Mouse (Mus musculus): ENCODE results near the gene Cldn4. TPM values are rescaled to one million over a fixed set of nuclear protein-coding genes. Genes with fewer than 3 reads are reported as not detected.

Gene Cldn4
- polyA plus RNA-seq, 1 experiment from 2014 or later = 76.6 TPM

DNA sequence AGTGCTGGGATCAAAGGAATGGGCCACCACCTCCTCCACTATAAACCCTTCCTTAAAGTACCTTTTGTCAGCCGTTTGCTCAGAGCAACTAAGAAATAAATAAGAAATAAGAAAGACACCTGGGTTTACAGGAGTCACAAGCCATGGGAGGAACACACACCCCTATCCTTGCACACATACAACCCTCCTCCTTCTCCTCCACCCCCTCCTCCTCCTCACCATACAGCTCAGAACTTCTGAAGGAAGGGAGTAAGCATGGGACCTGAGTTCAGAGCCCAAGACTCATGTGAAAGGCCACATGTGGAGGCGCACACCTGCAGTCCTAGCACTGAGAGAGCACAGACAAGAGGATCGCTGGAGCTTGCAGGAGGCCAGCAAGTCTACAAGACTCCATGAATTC, 33.4 kb downstream of the Cldn4 start:
- Histone ChIP-seq H3K4me3 (ENCODE audit: low read depth, low read length) (no peak overlapping the region), H3K27ac (ENCODE audit: low read depth, low read length) (no peak overlapping the region)
- 72% methylated on average over 3 of the region's 3 CpGs for WGBS

DNA sequence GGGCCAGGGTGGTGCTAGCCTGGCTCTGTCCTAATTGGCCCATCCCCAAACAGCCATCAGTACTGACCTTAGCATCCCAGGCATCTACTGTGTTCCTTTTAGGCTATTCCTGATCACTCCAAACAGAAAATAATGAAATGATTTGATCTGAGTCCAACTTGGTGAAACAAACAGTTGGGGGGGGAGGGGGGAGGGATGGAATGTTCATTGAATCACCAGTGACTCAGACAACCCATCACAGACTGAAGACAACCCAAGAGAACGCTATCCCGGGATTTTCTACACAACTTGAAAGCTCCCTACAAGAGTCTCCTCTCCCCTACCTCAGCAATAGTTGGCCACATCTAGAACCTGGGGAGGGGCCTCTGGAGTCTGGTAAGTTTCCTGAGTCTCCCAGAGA, 34.8 kb downstream of the Cldn4 start:
- no peak for TF ChIP-seq CTCF (IDR thresholded peaks at IDR 0.05; ENCODE audit: low read depth)
- H3K4me3 ChIP-seq (ENCODE audit: low read depth, low read length) = no peak overlapping the region
- no peak overlapping the region for H3K4me2 ChIP-seq (replicated peaks; ENCODE audit: low read depth)
- H3K4me1 ChIP-seq (replicated peaks; ENCODE audit: control insufficient read depth, insufficient read depth, low read length) = no peaks in the 10 kb centered on the region
- H3K9ac ChIP-seq (ENCODE audit: low read depth, low read length) = no peak overlapping the region
- no peak overlapping the region for H3K27ac ChIP-seq (ENCODE audit: low read depth, low read length)
- H3K36me3 ChIP-seq (ENCODE audit: control insufficient read depth, insufficient read depth) = no peaks in the 10 kb centered on the region
- H3K27me3 ChIP-seq (replicated peaks; ENCODE audit: control insufficient read depth, insufficient read depth, low read length) = 0 out of 2 replicates have a peak, but pooled peaks cover 3% of the 10 kb centered on the region
- 81% methylated on average over 2 of the region's 2 CpGs for WGBS
- no peak for ATAC-seq
- H3K9me3 ChIP-seq (ENCODE audit: control insufficient read depth) = no peaks in the 10 kb centered on the region

More for the DNA sequence above, 33.4 kb downstream of the Cldn4 start:
- no peak for TF ChIP-seq CTCF (IDR thresholded peaks at IDR 0.05; ENCODE audit: low read depth)
- no peak overlapping the region for H3K9ac ChIP-seq (ENCODE audit: low read depth, low read length)
- ATAC-seq = no peak
- H3K4me1 ChIP-seq (replicated peaks; ENCODE audit: control insufficient read depth, insufficient read depth, low read length) = no peaks in the 10 kb centered on the region
- no peaks in the 10 kb centered on the region for H3K9me3 ChIP-seq (ENCODE audit: control insufficient read depth)
- no peak overlapping the region for H3K4me2 ChIP-seq (replicated peaks; ENCODE audit: low read depth)
- H3K27me3 ChIP-seq (replicated peaks; ENCODE audit: control insufficient read depth, insufficient read depth, low read length) = 0 out of 2 replicates have a peak, but pooled peaks cover 3% of the 10 kb centered on the region
- no peaks in the 10 kb centered on the region for H3K36me3 ChIP-seq (ENCODE audit: control insufficient read depth, insufficient read depth)

DNA sequence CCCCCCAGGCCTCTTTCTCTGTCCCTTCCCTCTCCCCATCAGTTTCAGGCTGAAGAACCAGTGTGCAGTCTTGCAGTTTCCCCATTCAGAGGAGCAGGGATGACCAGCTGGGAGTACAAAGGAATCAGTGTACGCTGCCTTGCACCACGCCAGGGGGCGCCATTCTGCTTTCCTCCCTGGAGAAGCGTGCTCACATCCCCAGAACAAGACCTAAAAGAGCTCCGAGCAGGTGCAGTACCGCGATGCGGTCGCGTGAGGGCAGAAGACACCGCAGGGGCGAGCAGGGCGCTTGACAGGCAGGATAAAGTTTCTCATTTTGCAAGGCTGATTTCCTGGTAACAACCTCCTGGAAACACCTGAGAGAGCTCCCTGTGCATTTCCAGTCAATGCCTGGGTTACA, 39.6 kb downstream of the Cldn4 start:
- Histone ChIP-seq H3K27me3 (replicated peaks; ENCODE audit: control insufficient read depth, insufficient read depth, low read length) (no peaks in the 10 kb centered on the region), H3K27ac (ENCODE audit: low read depth, low read length) (no peak overlapping the region), H3K36me3 (ENCODE audit: control insufficient read depth, insufficient read depth) (no peaks in the 10 kb centered on the region), H3K9ac (ENCODE audit: low read depth, low read length) (no peak overlapping the region), H3K9me3 (ENCODE audit: control insufficient read depth) (no peaks in the 10 kb centered on the region), H3K4me3 (ENCODE audit: low read depth, low read length) (no peak overlapping the region), H3K4me1 (replicated peaks; ENCODE audit: control insufficient read depth, insufficient read depth, low read length) (no peaks in the 10 kb centered on the region), H3K4me2 (replicated peaks; ENCODE audit: low read depth) (no peak overlapping the region)
- under 1% methylated on average over 13 of the region's 13 CpGs for WGBS
- peak; percentile 99 for TF ChIP-seq CTCF (IDR thresholded peaks at IDR 0.05; ENCODE audit: low read depth)
- peak; percentile 82 for ATAC-seq

DNA sequence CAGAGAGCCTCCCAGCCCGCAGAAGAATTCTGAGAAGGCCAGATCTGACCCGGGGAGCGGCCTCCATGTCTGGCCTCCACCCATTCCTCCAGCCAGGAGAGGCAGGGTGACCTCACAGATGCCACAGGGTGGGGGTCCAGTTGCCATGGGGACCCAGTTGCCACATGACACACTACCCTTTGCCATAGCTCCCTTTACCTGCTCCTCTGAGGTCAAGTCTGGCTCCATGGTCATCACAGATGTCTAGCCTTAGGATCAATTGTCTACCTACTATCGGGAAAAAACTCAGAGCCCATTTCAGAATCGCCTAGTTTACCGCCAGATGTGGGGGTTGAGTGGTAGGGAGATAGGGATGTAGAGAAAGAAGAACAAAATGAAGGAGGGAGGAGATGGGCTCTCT, 40.1 kb downstream of the Cldn4 start, which contains the start of gene Tmem270:
TSS of gene Tmem270 (minus strand) at position 101 of the 400 bp plus-strand sequence.
- no peak for TF ChIP-seq CTCF (IDR thresholded peaks at IDR 0.05; ENCODE audit: low read depth)
- Histone ChIP-seq H3K27ac (ENCODE audit: low read depth, low read length) (no peak within 1 kb of the TSS), H3K36me3 (ENCODE audit: control insufficient read depth, insufficient read depth) (no peaks in the 10 kb centered on the region), H3K27me3 (replicated peaks; ENCODE audit: control insufficient read depth, insufficient read depth, low read length) (no peaks in the 10 kb centered on the region), H3K9me3 (ENCODE audit: control insufficient read depth) (no peaks in the 10 kb centered on the region), H3K9ac (ENCODE audit: low read depth, low read length) (no peak within 1 kb of the TSS), H3K4me3 (ENCODE audit: low read depth, low read length) (no peak within 1 kb of the TSS), H3K4me1 (replicated peaks; ENCODE audit: control insufficient read depth, insufficient read depth, low read length) (no peaks in the 10 kb centered on the region), H3K4me2 (replicated peaks; ENCODE audit: low read depth) (no peak within 1 kb of the TSS)
- WGBS = 80% methylated on average over 6 of the region's 6 CpGs
- ATAC-seq = no peak

DNA sequence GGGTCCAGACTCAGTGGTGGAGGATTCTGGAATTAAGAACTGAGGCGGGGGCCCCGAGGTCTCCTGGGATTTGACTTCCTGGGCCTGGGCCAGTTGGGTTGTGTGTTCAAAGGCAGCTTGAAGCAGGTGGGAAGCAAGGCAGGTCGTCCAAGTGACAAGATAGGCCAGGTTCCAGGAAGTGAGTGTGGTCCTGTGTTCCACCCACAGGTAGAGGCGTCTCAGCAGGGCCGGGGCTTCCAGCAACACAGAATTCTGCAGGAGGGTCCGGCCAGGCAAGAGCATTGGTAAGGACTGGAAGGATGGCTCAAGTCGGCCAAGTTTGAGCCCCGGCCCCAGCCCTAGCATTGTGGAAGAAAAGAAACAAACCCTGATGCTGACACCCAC, 45.1 kb downstream of the Cldn4 start:
- TF ChIP-seq CTCF (IDR thresholded peaks at IDR 0.05; ENCODE audit: low read depth) = no peak
- no peak for ATAC-seq
- Histone ChIP-seq H3K27me3 (replicated peaks; ENCODE audit: control insufficient read depth, insufficient read depth, low read length) (no peaks in the 10 kb centered on the region), H3K27ac (ENCODE audit: low read depth, low read length) (no peak overlapping the region), H3K36me3 (ENCODE audit: control insufficient read depth, insufficient read depth) (no peaks in the 10 kb centered on the region), H3K9me3 (ENCODE audit: control insufficient read depth) (no peaks in the 10 kb centered on the region), H3K9ac (ENCODE audit: low read depth, low read length) (no peak overlapping the region), H3K4me3 (ENCODE audit: low read depth, low read length) (no peak overlapping the region), H3K4me1 (replicated peaks; ENCODE audit: control insufficient read depth, insufficient read depth, low read length) (no peaks in the 10 kb centered on the region), H3K4me2 (replicated peaks; ENCODE audit: low read depth) (no peak overlapping the region)
- 65% methylated on average over 8 of the region's 8 CpGs for WGBS

DNA sequence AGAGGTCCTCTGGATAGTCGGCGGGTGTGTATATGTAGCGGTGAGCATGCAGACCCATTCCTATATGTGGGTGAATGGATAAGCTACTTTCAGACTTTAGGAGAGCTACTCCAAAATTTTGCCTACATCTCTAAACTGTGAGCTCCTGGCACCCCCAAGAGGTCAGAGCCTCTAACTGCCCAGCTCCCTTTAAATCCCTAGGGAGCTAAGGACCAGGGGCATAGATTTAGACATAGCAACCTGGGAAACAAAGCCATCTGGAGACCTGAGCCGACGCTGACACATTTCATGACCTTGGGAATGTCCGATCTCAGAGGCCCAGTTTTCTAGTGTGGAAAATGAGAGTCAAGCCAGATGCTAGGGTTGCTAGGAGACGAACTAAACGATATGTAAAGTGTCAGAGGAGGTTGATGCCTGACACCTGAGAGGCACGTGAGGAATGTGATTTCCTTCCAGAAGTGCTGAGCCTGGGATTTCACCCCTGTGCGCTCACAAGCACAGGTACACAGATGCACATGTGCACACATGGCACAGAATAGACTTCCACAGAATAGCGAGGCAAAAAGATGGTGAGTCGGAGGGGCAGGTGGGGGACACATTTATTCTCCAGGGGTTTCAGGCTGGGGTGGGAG, 45.6 kb downstream of the Cldn4 start:
- H3K36me3 ChIP-seq (ENCODE audit: control insufficient read depth, insufficient read depth) = no peaks in the 10 kb centered on the region
- H3K27me3 ChIP-seq (replicated peaks; ENCODE audit: control insufficient read depth, insufficient read depth, low read length) = no peaks in the 10 kb centered on the region
- no peak overlapping the region for H3K4me2 ChIP-seq (replicated peaks; ENCODE audit: low read depth)
- no peak overlapping the region for H3K4me3 ChIP-seq (ENCODE audit: low read depth, low read length)
- no peaks in the 10 kb centered on the region for H3K4me1 ChIP-seq (replicated peaks; ENCODE audit: control insufficient read depth, insufficient read depth, low read length)
- no peak overlapping the region for H3K27ac ChIP-seq (ENCODE audit: low read depth, low read length)
- WGBS = 28% methylated on average over 12 of the region's 12 CpGs
- no peak overlapping the region for H3K9ac ChIP-seq (ENCODE audit: low read depth, low read length)
- no peaks in the 10 kb centered on the region for H3K9me3 ChIP-seq (ENCODE audit: control insufficient read depth)
- peak; percentile 77 for TF ChIP-seq CTCF (IDR thresholded peaks at IDR 0.05; ENCODE audit: low read depth)
- peak; percentile 46; the same call in 1 of the 2 replicates for ATAC-seq

All from intestine, postnatal 0 days (tissue).